Mouse (Mus musculus) heart, adult 9 months (tissue): ENCODE measurements at regions not wholly inside any gene's neighbourhood (a gene's known extent, or its start where the extent isn't known, plus 50 kb on each side); places are given as distances from the start of the nearest gene placed in this dataset.
"Not testable (repeated sequence)": the region's sequence is repeated elsewhere in the genome, so short reads cannot be mapped to it uniquely, and the experiment has no call there.

ENCODE experiments used
- DNase-seq, 2 experiments: peaks; one replicate each; pipeline ENCODE4 v3.0.0; 2022; ENCODE audit warnings: low spot score in 2 of 2

- DNase-seq, result no peak
Measured at GRCm38 (mm10) chr12:16374331-16374996, 236.3 kb downstream of the Lpin1 start.

GRCm38 (mm10) chr12:16370061-16370460 lies 240.7 kb downstream of the Lpin1 start:
- DNase-seq, result no peak

- no peak for DNase-seq
Measured at GRCm38 (mm10) chr12:16362341-16362740, 248.4 kb downstream of the Lpin1 start.

GRCm38 (mm10) chr12:16358831-16359230 lies 251.9 kb downstream of the Lpin1 start:
- no peak for DNase-seq

- peak; percentile 10 to 19 for DNase-seq
Measured at GRCm38 (mm10) chr12:16354711-16355110, 256.1 kb downstream of the Lpin1 start.

- DNase-seq, result no peak
Measured at GRCm38 (mm10) chr12:16351751-16352150, 259.0 kb downstream of the Lpin1 start.

GRCm38 (mm10) chr12:16349310-16349709 lies 261.5 kb downstream of the Lpin1 start:
- DNase-seq, result no peak

GRCm38 (mm10) chr12:16344021-16344420 lies 266.7 kb downstream of the Lpin1 start:
- DNase-seq, result no peak

GRCm38 (mm10) chr12:16342030-16342429 lies 268.7 kb downstream of the Lpin1 start:
- not testable (repeated sequence) for DNase-seq

- DNase-seq, result no peak
Measured at GRCm38 (mm10) chr12:16331456-16331855, 279.3 kb downstream of the Lpin1 start.

GRCm38 (mm10) chr12:16329129-16329528 lies 281.6 kb downstream of the Lpin1 start:
- no peak for DNase-seq

GRCm38 (mm10) chr12:16320536-16321402 lies 290.0 kb downstream of the Lpin1 start:
- no peak for DNase-seq

GRCm38 (mm10) chr12:16308101-16308500 lies 302.7 kb downstream of the Lpin1 start:
- DNase-seq, result no peak

- DNase-seq, result no peak
Measured at GRCm38 (mm10) chr12:16304701-16305377, 305.9 kb downstream of the Lpin1 start.

- no peak for DNase-seq
Measured at GRCm38 (mm10) chr12:16285061-16285460, 325.7 kb downstream of the Lpin1 start.

GRCm38 (mm10) chr12:16279146-16279545 lies 331.6 kb downstream of the Lpin1 start:
- no peak for DNase-seq

GRCm38 (mm10) chr12:16277567-16278332 lies 333.0 kb downstream of the Lpin1 start:
- DNase-seq, result no peak

- no peak for DNase-seq
Measured at GRCm38 (mm10) chr12:16277144-16277543, 333.6 kb downstream of the Lpin1 start.

- DNase-seq, result no peak
Measured at GRCm38 (mm10) chr12:16276301-16276700, 334.5 kb downstream of the Lpin1 start.

GRCm38 (mm10) chr12:16272441-16272840 lies 338.3 kb downstream of the Lpin1 start:
- DNase-seq, result no peak

GRCm38 (mm10) chr12:16270876-16271275 lies 339.9 kb downstream of the Lpin1 start:
- DNase-seq, result peak; percentile 56 to 58

- no peak for DNase-seq
Measured at GRCm38 (mm10) chr12:16269706-16270105, 341.1 kb downstream of the Lpin1 start.
